Mouse (Mus musculus) right cerebral cortex, adult 2 months (tissue): ENCODE data around the gene Gm39653.
"Not testable (repeated sequence)": the region's sequence is repeated elsewhere in the genome, so short reads cannot be mapped to it uniquely, and the experiment has no call there.

Source experiments
- DNase-seq, 2 experiments: peaks; one replicate each; pipeline ENCODE4 v3.0.0; 2021 to 2022; ENCODE audit warnings: low spot score in 2 of 2

The Gm39653 gene

DNA sequence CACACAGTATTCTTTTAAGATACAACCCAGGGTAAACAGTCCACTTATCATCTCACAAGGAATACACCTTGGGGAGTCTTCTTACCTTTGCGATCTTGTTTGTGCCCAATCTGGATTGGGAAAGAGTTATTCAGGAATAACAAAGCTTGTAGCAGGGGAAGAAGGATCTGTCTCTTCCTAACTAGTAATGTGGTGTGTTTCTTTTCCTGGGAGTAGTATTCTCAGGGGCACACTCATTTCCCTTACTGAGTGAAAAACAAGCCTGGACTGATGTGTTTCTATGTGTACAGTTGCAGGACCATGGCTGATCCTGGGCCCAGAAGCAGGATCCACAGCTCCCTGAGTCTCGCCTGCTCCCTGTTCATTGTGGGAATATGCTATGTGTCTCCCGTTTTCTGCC lies at the start of gene Gm39653:
TSS of gene Gm39653 (plus strand) at position 301 of the 400 bp plus-strand sequence.
- no peak for DNase-seq

DNA sequence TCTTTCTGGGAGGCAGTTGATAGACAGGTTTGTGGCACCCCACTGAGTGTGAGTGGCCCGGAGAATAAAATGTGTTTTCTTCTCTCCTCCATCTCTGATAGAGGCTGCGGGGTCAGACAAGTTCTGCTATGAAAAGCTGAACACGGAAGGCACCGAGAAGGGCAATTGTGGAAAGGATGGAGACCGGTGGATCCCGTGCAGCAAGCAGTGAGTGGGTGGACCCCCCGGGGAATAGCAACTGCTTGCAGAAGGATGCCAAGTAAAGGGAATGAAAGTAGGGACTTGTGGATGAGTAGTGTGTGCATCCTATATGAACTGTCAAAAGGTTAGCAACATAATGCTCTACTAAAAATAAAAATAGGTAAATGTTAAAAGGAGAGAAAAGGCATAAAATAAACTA lies 49.3 kb upstream of the Gm39653 start:
- DNase-seq: no peak

DNA sequence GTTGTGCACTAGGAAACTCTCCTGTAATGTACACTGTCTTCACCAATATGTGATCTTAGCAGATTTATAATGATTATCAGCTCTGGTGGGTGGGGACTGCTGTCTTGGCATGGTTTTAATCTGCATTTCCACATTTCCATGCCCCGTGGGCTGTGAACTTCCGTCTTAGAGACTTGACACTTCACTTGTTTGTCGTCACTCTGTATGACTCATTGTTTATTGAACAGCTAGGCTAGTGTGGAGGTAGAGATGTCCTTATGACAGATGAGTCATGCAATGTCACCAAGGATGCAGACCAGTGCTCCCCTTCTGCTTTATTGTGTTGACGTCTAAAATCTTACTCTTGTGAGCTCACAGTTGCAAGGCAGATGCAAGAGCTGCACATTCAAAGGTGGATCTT lies 48.7 kb upstream of the Gm39653 start:
- DNase-seq: no peak

DNA sequence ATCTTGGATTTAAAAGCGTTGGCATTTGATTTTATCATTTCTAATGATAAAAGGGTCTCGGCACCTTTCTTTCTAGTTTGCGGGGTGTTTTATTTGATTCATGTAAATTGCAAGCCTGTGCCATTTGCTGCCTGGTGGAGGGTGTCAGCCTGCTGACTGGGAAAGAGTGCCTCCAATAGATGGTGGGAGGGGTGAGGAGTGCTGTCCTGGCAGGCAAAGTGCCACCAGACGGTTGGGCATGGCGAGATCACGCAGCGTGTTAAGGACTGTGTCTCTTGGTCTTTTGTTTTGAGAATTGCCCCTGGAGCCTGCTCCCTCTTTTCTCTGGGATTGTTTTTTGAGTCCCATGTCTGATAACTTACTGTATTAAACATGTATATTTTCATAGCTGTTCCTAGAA lies 43.5 kb upstream of the Gm39653 start:
- DNase-seq: no peak

DNA sequence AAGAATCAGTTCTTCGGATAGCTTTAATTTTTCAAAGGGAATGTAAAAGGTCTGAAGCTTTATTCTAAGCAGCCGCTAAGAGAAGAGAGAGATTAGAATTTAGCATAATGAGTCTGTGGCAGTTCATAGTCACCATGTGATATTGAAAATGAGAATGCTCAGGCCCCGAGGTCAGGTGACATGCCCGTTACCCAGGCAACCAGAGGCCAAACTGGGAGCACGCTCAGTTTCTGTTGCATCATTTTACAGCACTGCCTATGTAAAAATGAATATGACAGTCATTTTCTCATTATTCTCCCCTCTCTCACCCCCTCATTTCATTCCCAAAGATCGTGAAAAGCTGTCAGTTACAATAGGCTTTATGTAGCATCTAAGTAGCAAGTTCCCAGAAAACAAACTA lies 42.3 kb upstream of the Gm39653 start:
- peak in 1 of 2 experiments; percentile 27 for DNase-seq

DNA sequence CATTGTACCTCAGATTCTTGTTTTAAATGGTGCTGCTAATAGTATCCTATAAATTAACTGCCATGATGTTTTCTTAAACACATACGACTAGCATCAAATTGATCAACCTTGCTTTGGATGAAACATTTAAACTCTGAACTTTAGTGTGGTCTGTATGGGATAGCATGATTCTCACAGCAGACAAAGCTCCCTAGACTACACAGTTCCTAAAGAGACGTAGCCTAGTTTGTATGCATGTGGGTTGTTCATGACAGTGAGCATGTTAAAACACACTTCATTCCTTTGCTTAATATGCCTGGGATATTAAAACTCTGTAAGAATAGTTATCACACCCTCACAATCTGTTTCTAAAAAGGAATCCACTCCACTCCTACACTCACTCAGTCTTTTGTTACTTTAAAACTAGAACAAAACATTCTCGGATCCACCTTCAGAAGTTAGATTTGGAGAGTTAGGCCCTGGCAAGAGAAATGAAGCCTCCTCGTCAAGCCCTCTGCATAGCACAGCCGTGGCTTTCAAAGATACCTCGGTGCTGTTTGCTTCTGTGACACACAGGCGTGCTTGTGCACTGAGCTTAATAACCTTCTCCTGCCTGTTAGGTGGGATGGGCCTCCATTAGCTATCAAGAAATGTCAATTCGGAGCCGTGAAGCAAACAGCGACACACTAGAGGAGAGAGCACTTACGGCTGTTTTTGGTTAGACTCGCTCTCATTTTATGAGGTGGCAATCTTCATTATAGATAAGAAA lies 41.7 kb upstream of the Gm39653 start:
- DNase-seq: peak in 1 of 2 experiments; percentile 14

DNA sequence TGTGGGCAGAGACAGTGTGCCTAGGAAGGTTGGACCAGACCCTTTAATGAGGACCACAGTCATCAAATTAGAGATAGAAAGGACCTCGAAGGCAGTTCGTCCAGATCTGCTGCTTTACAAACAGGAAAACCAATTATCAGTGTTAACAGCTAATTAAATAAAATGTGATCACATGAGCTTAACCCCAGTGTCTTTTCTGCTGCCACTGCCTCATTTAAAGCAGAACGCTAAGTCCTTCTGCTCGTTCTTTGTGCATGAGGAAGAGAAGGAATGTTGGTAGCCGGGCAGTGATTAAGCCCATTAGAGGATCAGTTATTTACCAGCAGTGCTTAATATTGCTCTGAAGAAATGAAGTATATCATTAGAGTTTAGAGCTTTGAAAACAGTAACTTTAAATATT lies 39.0 kb upstream of the Gm39653 start:
- DNase-seq: no peak

DNA sequence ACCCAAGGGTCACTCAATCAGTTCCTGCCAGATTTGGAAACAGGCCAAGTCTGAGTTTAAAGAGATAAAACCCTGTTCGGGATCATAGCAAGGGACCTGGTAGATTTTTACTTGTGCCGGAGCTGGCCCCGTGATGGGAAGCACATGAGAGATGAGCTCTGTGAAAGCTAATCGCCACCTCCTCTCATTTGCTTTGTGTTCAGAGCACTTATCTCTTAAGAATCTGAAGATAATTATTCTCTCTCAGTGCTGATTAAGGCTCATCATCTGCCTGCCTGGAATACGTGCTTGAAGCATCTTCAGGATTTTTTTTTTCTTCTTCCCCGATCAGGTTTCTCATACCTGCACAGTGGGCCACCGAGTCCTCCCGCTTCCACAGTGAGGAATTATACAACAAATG lies 36.6 kb upstream of the Gm39653 start:
- no peak for DNase-seq

DNA sequence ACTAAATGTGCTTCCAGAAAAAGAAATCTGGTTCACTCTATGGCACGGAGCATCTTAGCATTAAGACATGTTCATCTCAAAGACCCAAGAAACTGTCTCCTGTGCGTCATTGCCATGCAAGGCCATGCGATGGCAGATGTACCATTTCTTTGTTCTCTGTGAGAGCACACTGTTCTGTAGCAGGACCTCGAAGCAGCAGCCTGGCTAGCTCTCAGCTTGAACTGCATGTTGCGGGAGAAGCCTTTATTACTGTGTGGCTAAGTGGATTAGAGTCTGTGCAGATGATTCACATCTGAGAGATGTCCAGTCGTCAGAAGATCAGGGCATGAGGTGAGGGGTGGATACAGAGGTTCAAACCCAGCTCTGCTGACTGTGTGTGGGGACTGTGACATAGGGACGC lies 28.9 kb upstream of the Gm39653 start:
- DNase-seq: no peak

DNA sequence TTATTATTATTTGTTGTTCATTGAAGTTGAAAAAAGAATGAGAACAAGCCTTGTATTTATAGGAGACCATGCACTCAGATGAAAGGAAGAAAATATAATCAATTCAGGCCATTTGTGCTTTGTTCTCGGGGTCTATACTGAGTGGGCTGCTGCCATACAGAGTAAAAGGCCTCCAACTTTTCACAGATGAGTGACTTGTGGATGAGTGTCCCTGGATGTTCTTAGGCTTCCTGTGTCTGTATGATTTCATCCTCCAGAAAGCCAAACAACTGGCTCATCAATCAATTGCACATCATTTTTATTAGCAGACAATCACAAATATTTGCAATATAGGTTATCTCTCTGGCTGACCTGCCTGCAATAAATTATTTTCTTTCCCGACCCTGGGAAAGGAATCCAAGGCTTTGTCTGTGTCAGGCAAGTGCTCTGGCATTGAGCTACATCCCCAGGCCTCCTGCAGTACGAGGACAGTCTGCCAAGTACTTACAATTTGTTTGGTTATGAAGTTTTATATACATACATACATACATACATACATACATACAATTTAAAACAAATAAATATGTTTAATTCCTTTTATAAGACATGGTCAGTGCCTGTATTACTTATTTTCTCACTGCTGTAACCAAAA lies 11.8 kb upstream of the Gm39653 start:
- no peak for DNase-seq

DNA sequence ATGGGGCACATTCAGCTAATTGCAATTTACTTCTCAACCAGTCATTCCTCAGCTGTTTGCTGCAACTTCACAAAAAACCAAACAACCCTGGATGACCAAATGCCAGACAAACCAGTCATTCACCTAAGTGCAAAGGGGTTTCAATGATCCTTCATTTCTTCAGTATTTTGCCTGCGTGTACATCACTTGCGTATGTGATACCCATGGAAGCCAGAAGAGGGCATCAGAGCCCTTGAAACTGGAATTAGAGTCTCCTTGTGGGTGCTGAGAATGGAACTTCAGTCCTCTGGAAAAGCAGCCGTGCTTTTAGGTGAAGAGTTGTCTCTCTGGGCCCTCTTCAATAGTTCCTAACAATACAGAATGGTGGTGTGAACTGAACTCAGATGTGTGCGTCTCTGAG lies 6.2 kb upstream of the Gm39653 start:
- no peak for DNase-seq

DNA sequence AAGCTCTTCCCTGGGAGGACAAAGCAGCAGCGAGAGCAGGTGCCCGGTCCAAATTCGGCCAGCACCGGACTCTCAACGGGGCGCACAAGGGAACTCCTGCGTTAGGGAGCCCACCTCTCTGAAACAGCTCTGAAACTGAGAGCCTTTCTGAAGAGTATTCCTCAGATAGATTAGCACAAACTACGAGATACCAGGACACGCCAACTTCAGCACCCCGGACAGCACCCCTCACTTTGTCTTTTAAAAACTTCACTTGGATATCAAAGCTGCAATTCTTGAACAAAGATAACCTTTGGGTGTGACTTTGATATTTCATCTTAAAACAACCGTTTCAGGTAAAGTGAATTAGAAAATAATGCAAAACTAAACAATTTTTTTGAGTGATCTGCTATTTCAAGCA lies 1.2 kb upstream of the Gm39653 start:
- no peak for DNase-seq

DNA sequence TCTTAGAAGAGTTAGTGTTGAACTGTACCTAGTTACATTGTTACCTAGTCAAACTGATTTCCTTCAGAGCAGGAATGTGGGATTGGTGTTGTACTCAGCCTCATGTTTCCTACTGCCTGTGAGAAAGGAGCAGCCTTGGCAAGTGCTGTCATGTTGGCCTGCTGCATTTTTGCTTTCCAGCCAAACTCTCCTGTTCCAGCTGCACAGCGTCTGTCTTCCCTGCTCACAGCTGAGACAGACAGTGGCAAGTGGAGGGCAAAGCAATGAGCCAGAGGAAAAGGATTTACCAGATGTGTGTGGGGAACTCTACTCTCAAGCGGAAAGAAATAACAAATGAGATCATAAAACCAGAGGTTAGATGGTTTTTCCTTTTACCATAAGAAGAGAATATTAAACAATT lies 12.4 kb downstream of the Gm39653 start:
- no peak for DNase-seq

DNA sequence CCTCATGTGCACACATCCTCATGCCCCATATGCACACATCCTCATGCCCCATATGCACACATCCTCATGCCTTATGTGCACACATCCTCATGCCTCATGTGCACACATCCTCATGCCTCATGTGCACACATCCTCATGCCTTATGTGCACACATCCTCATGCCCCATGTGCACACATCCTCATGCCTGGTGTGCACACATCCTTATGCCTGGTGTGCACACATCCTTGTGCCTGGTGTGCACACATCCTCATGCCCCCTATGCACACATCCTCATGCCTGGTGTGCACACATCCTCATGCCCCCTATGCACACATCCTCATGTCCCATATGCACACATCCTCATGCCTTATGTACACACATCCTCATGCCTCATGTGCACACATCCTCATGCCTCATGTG lies 14.6 kb downstream of the Gm39653 start:
- DNase-seq: not testable (repeated sequence)

DNA sequence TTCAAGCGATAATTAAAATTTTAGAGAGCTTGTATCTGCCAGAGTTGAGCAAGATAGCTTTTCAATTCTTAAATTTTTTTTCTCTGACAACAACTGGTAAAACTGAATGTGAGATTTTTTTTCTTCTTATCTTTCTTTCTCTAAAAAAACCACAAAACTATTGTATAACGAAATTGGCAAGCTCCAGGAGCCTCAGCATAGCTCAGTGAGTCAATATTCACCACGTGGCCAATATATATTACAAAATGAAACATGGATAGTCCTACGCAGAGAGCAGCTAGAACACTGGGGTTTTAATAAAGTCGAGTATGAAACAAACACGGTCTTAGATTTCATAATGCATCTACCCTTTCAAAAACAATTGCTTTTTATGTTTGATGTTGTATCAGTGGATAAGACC lies 24.2 kb downstream of the Gm39653 start:
- no peak for DNase-seq

DNA sequence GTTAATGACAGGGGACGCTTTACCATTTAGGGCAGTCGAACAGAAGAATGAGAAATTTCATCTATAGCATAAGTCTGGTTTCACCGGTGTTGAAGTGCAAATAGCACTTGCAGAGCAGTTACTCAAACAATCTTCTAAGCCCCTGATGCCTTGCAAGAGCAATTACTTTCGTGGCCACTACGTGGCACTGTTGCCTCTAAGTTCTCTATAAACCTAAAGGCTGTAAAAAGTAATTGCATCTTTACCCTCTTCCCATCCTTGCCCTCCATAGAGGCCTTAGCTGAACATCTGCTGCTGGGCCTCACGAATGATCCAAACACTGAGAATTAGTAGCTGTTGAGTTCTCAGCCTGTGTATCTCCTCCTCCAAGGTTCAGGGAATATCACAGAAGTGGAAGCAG lies 42.2 kb downstream of the Gm39653 start:
- DNase-seq: peak; percentile 77 to 83

DNA sequence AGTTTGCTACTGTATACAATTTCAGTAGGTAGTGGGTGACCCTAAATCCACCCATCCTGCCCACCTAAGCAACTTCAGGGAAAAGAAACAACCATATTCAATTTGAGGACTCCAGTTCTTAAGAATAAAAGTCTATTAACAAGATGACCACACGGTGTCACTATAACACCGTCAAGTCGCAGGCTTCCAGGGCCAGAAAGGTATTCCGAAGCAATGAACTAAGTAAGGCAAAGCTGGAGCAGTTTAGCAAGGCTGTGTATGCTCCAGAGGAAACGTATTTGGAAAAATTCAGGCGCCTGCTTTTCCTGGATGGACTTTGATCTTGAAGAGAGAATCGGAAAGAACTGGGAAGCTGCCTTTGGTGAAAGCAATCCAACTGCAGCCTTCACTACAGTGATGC lies 43.8 kb downstream of the Gm39653 start:
- DNase-seq: peak; percentile 45 to 59

DNA sequence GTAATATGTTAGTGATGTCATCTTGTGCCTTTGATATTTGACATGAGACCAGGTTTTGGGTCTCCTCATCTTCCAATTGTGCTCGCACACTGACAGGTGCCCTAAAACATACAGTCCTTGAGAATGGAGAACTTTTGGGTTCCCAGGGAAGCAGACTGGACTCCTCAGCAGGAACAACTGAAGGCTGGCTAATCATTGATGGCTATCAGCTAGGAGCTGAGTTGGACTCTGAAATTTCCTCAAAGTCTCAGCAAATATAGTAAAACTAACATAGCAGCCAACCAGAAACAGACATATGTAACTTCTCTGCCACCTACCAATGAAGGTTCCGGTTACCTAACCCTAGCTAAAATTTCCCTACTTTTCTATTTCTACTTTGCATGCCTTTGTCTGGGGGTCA lies 50.3 kb downstream of the Gm39653 start:
- no peak for DNase-seq

DNA sequence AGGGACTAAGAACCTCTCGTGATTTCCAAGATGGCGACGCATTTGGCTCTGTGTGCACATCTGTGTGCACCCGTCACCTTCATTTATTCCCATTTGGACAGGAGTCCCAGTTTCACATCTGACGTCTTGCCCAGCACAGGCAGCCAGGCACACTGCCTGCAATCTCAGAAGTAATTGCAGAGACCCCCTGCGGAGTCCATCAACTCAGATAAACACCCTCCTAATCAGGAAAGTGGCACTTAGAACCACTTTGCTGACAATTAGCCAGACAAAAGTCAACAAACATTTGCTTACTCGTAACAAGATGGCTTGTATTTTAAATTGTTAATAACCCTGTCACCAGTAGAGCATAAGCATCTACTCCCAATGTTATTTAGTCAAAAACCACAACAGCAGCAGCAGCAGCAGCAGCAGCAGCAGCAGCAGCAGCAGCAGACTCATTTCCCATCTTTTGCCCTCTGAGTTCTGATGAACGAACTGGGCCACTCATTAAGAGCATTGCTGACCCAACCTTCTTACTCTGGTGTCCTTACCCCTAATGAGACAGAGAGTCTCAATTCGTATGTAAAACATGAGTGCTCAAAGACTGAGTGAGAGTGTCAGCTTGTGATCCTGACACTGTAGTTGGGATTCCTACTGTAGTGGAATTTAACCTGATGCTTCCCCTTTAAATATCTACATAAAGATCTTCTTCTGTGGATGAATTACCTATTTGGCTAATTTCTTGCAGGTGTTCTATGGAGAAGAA lies 51.6 kb downstream of the Gm39653 start:
- DNase-seq: no peak

DNA sequence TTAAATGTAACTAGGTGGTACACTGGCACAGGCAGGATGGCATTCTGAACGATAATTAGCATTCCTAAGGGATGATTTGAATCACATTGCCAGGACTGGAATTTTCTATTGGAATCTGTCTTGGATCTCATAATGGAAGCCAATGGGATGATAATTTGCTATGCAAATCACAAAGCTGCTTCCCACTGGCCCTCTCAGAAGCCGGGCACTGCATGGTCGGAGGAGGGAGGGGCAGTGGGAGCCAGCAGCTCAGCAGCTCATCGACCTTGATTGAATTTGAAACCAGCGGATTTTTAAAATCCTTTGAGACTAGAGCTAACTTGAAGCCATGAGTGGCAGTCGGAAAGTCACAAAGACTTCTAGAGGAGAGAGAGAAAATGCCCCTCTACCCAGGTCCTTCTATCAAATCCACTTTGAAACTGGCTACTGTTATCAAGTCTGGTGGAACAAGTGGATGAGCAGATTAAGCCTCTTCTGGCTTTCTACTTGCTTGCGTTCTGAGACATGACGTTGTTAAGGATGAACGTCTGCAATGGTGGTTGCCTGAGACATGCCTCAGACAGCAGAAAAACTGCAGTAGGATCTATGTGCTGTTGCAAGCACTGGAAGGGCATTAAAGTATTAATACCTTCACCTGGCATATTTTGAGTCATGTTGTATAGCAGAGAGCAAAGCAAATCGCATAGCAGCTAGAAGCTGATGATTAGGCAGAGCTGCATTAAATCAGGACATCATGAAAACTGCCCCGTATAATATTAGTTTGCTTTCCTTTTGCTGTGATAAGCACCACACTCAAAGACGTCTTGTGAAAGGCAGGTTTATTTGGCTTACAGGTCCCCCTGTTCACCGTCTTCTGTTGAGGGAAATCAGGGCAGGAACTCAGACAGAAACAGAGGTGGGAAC lies 52.4 kb downstream of the Gm39653 start:
- peak in 1 of 2 experiments; percentile 28 for DNase-seq

DNA sequence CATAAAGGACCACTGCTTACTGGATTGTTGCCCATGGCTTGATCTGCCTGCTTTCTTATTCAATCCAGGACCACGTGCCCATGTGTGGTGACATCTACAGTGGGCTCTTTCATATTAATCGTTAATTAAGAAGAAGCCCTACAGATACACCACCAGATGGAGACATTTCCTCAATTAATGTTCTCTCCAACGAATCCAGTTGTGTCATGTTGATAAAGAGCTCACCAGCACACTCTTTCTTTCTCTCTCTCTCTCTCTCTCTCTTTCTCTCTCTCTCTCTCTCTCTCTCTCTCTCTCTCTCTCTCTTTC lies 53.0 kb downstream of the Gm39653 start:
- DNase-seq: peak in 1 of 2 experiments; percentile 5
